Mouse (Mus musculus) midbrain, postnatal 0 days (tissue): ENCODE data around the gene Stk38l. TPM values are rescaled to one million over a fixed set of nuclear protein-coding genes. Genes with fewer than 3 reads are reported as not detected.
A peak's percentile ranks its signal among the peaks of the same experiment; 100 is the strongest.

Experiments used
- ATAC-seq: fragments of 200-750 bp; cut with Nextera tagmentation; 2 replicates; pipeline ENCODE4 v1.8.0; 2017; ENCODE audit warnings: moderate number of reproducible peaks, mild to moderate bottlenecking, moderate TSS enrichment, moderate library complexity; ENCODE audit not compliant: low FRiP score
- DNase-seq: peaks from one replicate; pipeline ENCODE4 v3.0.0-alpha.2; 2015; ENCODE audit warnings: low spot score
- H3K27ac ChIP-seq: fragments of 300-500 bp; sonication (generic); 2 replicates; pipeline ENCODE4 v1.5.1; 2014; ENCODE audit warnings: low read depth, mild to moderate bottlenecking, low read length, mixed read lengths
- H3K27me3 ChIP-seq: fragments of 300-500 bp; sonication (generic); 2 replicates; pipeline ENCODE4 v1.6.1; 2014; ENCODE audit warnings: low read length, control low read depth, mixed read lengths; ENCODE audit not compliant: insufficient read depth
- H3K36me3 ChIP-seq: fragments of 300-500 bp; sonication (generic); 2 replicates; pipeline ENCODE4 v1.6.1; 2014; ENCODE audit warnings: low read length, control low read depth, mixed read lengths; ENCODE audit not compliant: insufficient read depth
- H3K4me1 ChIP-seq: fragments of 300-500 bp; sonication (generic); 2 replicates; pipeline ENCODE4 v1.6.1; 2014; ENCODE audit warnings: mild to moderate bottlenecking, control low read depth, antibody characterized with exemption, low read length, mixed read lengths; ENCODE audit not compliant: insufficient read depth
- H3K4me2 ChIP-seq: fragments of 300-500 bp; sonication (generic); 2 replicates; pipeline ENCODE4 v1.6.1; 2014; ENCODE audit warnings: low read depth, mild to moderate bottlenecking, low read length, mixed read lengths; ENCODE audit not compliant: poor library complexity, severe bottlenecking
- H3K4me3 ChIP-seq: fragments of 300-500 bp; sonication (generic); 2 replicates; pipeline ENCODE4 v1.5.1; 2014; ENCODE audit warnings: low read depth, mild to moderate bottlenecking, low read length, moderate library complexity
- H3K9ac ChIP-seq: fragments of 300-500 bp; sonication (generic); replicated peaks from 2 replicates; pipeline ENCODE4 v1.6.1; 2014; ENCODE audit warnings: mild to moderate bottlenecking, low read length, moderate library complexity, mixed read lengths; ENCODE audit not compliant: poor library complexity, severe bottlenecking
- H3K9me3 ChIP-seq: fragments of 300-500 bp; sonication (generic); 2 replicates; pipeline ENCODE4 v1.6.1; 2016; ENCODE audit warnings: low read length, control low read depth
- CTCF ChIP-seq: IDR thresholded peaks from 2 replicates; pipeline ENCODE4 v1.5.1; 2016; ENCODE audit warnings: antibody characterized with exemption, mild to moderate bottlenecking
- WGBS: fragments of 180-500 bp; shearing (Covaris S2); extraction: QIAGEN DNeasy Blood & Tissue Kit; methylation state at CpG from one replicate; pipeline ENCODE4 v1.1.7; 2014; 5-methylcytosine and 5-hydroxymethylcytosine counted together
- polyA plus RNA-seq: library from polyadenylated mRNA; unstranded; fragments of >200 nt; fragmentation: Nextera tagmentation; extraction: Ambion mirVana; gene quantifications from 2 replicates; pipeline ENCODE4 v1.2.1, GENCODE M21; 2015
- total RNA-seq: library from RNA; depleted of rRNA; stranded (reverse); fragments of >200 nt; gene quantifications from 2 replicates; pipeline ENCODE4 v1.2.3, GENCODE M21; 2014; rRNA removed

The Stk38l gene
- total and polyA plus RNA-seq, 2 experiments from 2014 or later, result 6.6 to 12.4 TPM

DNA sequence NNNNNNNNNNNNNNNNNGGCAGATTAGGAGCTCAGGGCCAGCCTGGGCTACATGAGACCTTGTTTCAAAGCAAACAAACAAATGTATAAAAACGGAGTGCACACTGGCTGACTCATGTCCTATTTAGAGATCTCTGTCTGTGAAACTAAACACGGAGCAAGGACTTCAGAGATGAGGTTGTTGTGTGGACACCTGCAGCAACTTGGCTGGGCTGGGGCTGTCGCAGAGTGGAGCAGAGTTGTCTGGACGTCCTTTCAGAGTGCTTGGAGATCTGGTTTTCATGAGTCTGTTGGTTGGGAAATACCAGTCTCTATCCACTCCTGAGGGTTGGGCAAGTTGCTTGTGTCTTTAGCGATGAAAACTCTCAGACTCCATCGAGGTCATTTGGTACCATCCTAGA is 85.2 kb downstream of the Stk38l start:
- TF ChIP-seq CTCF, result no peak
- WGBS, result 90% methylated on average over 6 of the region's 6 CpGs
- no peak for DNase-seq

GRCm38 (mm10) chr6:146813007-146813406 is 88.2 kb downstream of the Stk38l start:
- H3K36me3 ChIP-seq, result peaks cover 16% of the 10 kb centered on the region
- H3K9me3 ChIP-seq, result no peaks in the 10 kb centered on the region
- no peaks in the 10 kb centered on the region for H3K4me1 ChIP-seq
- no peak for DNase-seq
- 89% methylated on average over 5 of the region's 5 CpGs for WGBS
- H3K4me2 ChIP-seq, result no peak overlapping the region
- H3K4me3 ChIP-seq, result no peak overlapping the region
- no peak overlapping the region for H3K9ac ChIP-seq
- no peak overlapping the region for H3K27ac ChIP-seq
- TF ChIP-seq CTCF, result no peak
- H3K27me3 ChIP-seq, result no peaks in the 10 kb centered on the region
- ATAC-seq, result no peak

More for the DNA sequence above, 85.2 kb downstream of the Stk38l start:
- Histone ChIP-seq H3K27ac (no peak overlapping the region), H3K9ac (no peak overlapping the region), H3K36me3 (peaks cover 16% of the 10 kb centered on the region), H3K4me3 (no peak overlapping the region), H3K9me3 (no peaks in the 10 kb centered on the region), H3K4me2 (no peak overlapping the region), H3K4me1 (no peaks in the 10 kb centered on the region), H3K27me3 (no peaks in the 10 kb centered on the region)
- ATAC-seq, result no peak

DNA sequence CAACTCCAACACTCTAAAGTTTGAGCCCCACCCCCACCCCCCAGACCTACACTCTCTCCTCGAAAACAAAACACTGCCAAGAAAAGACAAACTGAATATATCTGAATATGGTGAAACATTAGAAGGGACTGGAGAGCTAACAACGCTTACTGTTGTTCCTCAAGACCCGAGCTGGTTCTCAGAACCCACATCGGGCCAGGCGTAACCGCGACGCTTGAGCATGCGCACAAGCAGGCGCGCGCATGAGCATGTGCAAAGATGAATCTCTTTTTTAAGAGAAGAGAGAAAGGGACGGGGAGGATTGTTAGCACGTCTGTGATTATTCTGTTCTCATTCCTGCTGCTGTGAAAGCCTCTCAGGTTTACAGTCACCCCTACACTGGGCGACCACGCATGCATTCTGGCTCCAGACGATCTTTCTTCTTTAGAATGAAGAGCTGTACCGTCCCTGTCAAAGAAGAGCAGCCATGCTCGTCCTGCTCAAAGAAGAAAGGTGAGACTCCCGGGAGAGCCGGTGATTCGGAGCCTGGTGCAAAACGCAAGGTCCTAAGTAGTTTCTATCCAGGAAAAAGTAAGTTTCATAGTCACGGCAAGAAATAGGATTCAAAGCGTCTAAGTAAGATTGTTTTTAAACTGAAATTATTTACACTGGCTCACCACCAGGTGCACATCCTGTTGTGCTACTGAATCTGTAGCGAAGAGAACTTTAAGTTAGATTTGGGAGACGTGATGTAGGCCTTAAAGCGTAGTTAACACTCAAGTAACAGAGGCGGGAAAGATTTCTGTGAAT is 95.6 kb downstream of the Stk38l start:
- TF ChIP-seq CTCF, result no peak
- H3K36me3 ChIP-seq, result peaks cover 3% of the 10 kb centered on the region; the same call in 1 of the 2 replicates
- H3K4me1 ChIP-seq, result no peaks in the 10 kb centered on the region
- WGBS, result 77% methylated on average over 29 of the region's 29 CpGs
- no peak overlapping the region for H3K4me3 ChIP-seq
- H3K4me2 ChIP-seq, result no peak overlapping the region
- no peak overlapping the region for H3K27ac ChIP-seq
- no peak for DNase-seq
- no peak overlapping the region for H3K9ac ChIP-seq
- no peaks in the 10 kb centered on the region for H3K27me3 ChIP-seq
- no peak for ATAC-seq
- no peaks in the 10 kb centered on the region for H3K9me3 ChIP-seq

DNA sequence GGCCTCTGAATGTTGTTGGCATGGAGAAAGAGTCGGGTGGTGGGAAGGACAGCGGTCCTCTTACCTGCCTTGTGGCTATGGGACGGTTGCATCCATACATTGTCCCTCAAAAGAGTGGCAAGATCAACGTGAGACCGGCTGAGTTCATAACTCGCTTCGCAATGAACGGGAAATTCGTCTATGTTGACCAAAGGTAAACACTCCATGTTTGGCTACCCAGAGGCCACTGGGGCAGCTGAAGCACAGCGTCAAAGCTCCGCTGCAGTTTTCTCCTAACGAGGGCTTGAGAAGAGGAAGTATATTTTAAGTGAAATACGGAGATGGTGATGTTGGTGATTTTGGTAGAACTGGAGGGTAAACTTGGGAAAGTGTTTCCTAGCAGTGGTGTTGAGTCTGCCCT is 97.2 kb downstream of the Stk38l start:
- H3K9me3 ChIP-seq, result no peaks in the 10 kb centered on the region
- no peaks in the 10 kb centered on the region for H3K4me1 ChIP-seq
- no peak for ATAC-seq
- H3K4me2 ChIP-seq, result no peak overlapping the region
- peaks cover 3% of the 10 kb centered on the region; the same call in 1 of the 2 replicates for H3K36me3 ChIP-seq
- DNase-seq, result no peak
- H3K9ac ChIP-seq, result no peak overlapping the region
- H3K27ac ChIP-seq, result no peak overlapping the region
- H3K27me3 ChIP-seq, result no peaks in the 10 kb centered on the region
- no peak overlapping the region for H3K4me3 ChIP-seq
- 89% methylated on average over 13 of the region's 13 CpGs for WGBS
- no peak for TF ChIP-seq CTCF

DNA sequence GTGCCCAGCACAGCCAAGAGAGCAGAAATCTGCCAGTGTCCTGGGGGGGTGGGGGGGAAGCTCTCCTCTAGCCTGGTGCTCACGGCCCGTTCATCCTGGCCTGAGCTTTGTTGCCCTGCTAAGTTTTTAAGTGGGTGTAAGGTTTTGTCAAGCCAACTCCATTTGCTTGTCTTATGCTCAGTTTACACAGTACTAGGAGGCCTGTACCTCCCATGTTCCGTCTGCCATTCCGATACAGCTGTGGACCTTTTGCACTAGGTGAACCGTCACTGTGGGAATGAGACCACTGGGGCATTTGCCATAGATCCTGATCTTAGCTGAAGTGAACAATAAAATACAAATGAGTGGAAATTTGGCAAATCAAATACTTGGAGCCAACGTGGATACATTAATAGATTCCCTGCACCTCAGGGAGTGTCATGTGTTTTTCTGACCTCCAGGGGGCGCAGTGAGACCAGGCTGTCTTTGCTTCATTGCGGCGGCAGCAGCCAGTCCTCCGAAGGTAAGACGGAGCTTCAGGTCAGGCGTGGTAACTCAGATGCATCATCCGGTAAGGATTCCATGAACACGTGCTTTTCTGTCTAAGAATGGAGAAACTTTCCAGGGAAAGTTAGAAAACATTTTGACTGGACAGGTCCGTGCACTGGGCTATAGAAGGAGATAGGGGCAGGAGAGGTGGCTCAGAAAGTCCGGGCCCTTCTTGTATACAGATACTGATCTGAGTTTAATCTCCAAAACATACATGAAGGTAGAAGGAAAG is 100.1 kb downstream of the Stk38l start:
- no peak overlapping the region for H3K27ac ChIP-seq
- H3K27me3 ChIP-seq, result no peaks in the 10 kb centered on the region
- no peaks in the 10 kb centered on the region for H3K4me1 ChIP-seq
- no peak overlapping the region for H3K4me2 ChIP-seq
- DNase-seq (peak; percentile 65), ATAC-seq (peak; percentile 73)
- TF ChIP-seq CTCF, result peak; percentile 95
- H3K4me3 ChIP-seq, result no peak overlapping the region
- H3K9me3 ChIP-seq, result no peaks in the 10 kb centered on the region
- WGBS, result 37% methylated on average over 16 of the region's 16 CpGs
- H3K36me3 ChIP-seq, result peaks cover 3% of the 10 kb centered on the region; the same call in 1 of the 2 replicates
- H3K9ac ChIP-seq, result no peak overlapping the region

GRCm38 (mm10) chr6:146825487-146825773 is 100.6 kb downstream of the Stk38l start:
- H3K4me1 ChIP-seq, result no peaks in the 10 kb centered on the region
- 55% methylated on average over 1 of the region's 1 CpGs for WGBS
- no peak overlapping the region for H3K9ac ChIP-seq
- no peak overlapping the region for H3K4me2 ChIP-seq
- no peaks in the 10 kb centered on the region for H3K27me3 ChIP-seq
- H3K36me3 ChIP-seq, result peaks cover 3% of the 10 kb centered on the region; the same call in 1 of the 2 replicates
- no peak overlapping the region for H3K27ac ChIP-seq
- TF ChIP-seq CTCF, result no peak
- DNase-seq, result no peak
- no peaks in the 10 kb centered on the region for H3K9me3 ChIP-seq
- ATAC-seq, result peak; percentile 19; the same call in 1 of the 2 replicates
- no peak overlapping the region for H3K4me3 ChIP-seq

Other genes starting within 250 kb of the Stk38l start
- 12.9 and 15.9 TPM in 2 replicates for gene Itpr2, start 222.8 kb upstream of the Stk38l start, total RNA-seq
- gene Itpr2, start 222.8 kb upstream of the Stk38l start, polyA plus RNA-seq, result 9.1 and 9.6 TPM in 2 replicates
- 20.9 and 24.6 TPM in 2 replicates for gene Fgfr1op2, start 147.8 kb upstream of the Stk38l start, total RNA-seq
- gene Fgfr1op2, start 147.8 kb upstream of the Stk38l start, polyA plus RNA-seq, result 33.4 and 37.7 TPM in 2 replicates
- gene Ints13, start 147.2 kb upstream of the Stk38l start, total RNA-seq, result 20.8 and 36.2 TPM in 2 replicates
- gene Ints13, start 147.2 kb upstream of the Stk38l start, polyA plus RNA-seq, result 18.1 and 18.4 TPM in 2 replicates
- 34.6 and 50.9 TPM in 2 replicates for gene Med21, start 82.4 kb upstream of the Stk38l start, total RNA-seq
- 101 and 106 TPM in 2 replicates for gene Med21, start 82.4 kb upstream of the Stk38l start, polyA plus RNA-seq
- gene Tm7sf3, start 82.2 kb upstream of the Stk38l start, total RNA-seq, result 44.3 and 49.8 TPM in 2 replicates
- gene Tm7sf3, start 82.2 kb upstream of the Stk38l start, polyA plus RNA-seq, result 36.3 and 38.3 TPM in 2 replicates
- 2.5 and 6.4 TPM in 2 replicates for gene Arntl2, start 71.1 kb downstream of the Stk38l start, total RNA-seq
- 4.5 and 6.4 TPM in 2 replicates for gene Arntl2, start 71.1 kb downstream of the Stk38l start, polyA plus RNA-seq
- not detected in 2 replicates for gene Smco2, start 125.1 kb downstream of the Stk38l start, total RNA-seq
- not detected in 2 replicates for gene Smco2, start 125.1 kb downstream of the Stk38l start, polyA plus RNA-seq
- 23.7 and 25.0 TPM in 2 replicates for gene Ppfibp1, start 163.5 kb downstream of the Stk38l start, total RNA-seq
- 21.6 and 25.4 TPM in 2 replicates for gene Ppfibp1, start 163.5 kb downstream of the Stk38l start, polyA plus RNA-seq
- gene 1700034J05Rik, start 229.4 kb downstream of the Stk38l start, total RNA-seq, result not detected in 2 replicates
- not detected in 2 replicates for gene 1700034J05Rik, start 229.4 kb downstream of the Stk38l start, polyA plus RNA-seq